Mouse (Mus musculus): ENCODE results near the gene Nol8. TPM values are rescaled to one million over a fixed set of nuclear protein-coding genes. Genes with fewer than 3 reads are reported as not detected.

The Nol8 gene
- polyA plus RNA-seq, 1 experiment, result 3.5 TPM

DNA sequence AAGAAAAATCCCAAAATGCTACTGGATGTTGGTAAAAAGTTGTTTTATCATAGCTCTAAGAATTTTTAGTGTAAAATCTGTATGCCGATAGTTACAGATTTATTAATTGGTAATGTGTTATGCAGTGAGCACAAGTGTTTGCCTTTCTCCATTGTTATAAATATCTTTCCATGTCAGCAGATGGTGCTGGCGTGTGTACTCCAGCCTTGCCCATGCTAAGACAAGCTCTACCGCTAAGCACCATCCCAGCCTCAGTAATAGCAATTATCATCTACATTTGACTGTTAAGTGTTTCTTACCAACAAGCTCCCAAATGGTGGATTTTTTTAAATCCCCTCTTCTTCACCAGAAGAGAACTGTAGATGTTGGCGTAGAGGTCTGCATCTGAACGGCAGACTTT is 38.2 kb downstream of the Nol8 start:
- Histone ChIP-seq H3ac (ENCODE audit: control insufficient read depth, insufficient read length, low read depth) (no peak overlapping the region), H3K4me3 (ENCODE audit: insufficient read depth, poor library complexity, severe bottlenecking) (no peak overlapping the region), H3K27me3 (ENCODE audit: control insufficient read depth, insufficient read depth, insufficient read length) (no peaks in the 10 kb centered on the region), H3K36me3 (ENCODE audit: control insufficient read depth, insufficient read depth) (peaks cover 70% of the 10 kb centered on the region), H3K79me3 (ENCODE audit: low read depth) (peaks cover 20% of the 10 kb centered on the region), H3K79me2 (ENCODE audit: control insufficient read depth, insufficient read depth) (peaks cover 27% of the 10 kb centered on the region)
- TF ChIP-seq USF1 (IDR thresholded peaks at IDR 0.05; ENCODE audit: low read depth) (no peak), MAX (IDR thresholded peaks at IDR 0.05) (no peak), MYOD1 (IDR thresholded peaks at IDR 0.05; ENCODE audit: control insufficient read depth, insufficient read length, low read depth) (no peak), FOSL1 (IDR thresholded peaks at IDR 0.05; ENCODE audit: insufficient read depth, low read length, poor library complexity, severe bottlenecking) (no peak), MYOG (IDR thresholded peaks at IDR 0.05; ENCODE audit: control insufficient read depth, extremely low read depth, insufficient read length) (no peak), CEBPB (IDR thresholded peaks at IDR 0.05; ENCODE audit: low read depth) (no peak), CTCF (IDR thresholded peaks at IDR 0.05; ENCODE audit: control insufficient read depth, insufficient read depth, insufficient read length) (no peak)

DNA sequence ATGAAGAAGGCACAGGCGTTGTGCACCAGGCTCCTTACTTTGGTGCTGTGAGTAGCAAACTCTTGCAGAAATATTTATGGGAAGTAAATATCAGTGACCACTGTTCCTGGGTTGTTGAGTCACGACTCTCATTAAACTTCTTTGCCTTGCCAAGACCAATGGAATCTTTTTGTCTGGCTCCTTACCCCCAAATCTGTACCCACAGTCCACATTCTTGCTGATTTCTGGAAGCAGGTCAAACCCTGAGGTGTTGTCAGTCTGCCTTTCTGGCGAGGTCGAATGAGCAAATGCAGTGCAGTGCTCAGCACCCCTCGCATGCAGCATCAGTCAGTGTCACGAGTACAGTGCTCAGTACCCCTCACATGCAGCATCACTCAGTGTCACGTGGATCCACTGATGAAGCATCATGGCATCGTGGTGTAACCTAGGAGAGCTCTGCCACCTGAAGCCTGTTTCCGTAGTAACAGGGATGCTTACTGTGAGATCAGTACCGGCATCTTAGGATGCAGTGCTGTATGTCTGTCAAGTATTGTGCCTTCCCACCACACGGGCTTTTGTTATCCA is 50.4 kb downstream of the Nol8 start:
- H3K36me3 ChIP-seq (ENCODE audit: control insufficient read depth, insufficient read depth), result peaks cover 74% of the 10 kb centered on the region
- no peak overlapping the region for H3ac ChIP-seq (ENCODE audit: control insufficient read depth, insufficient read length, low read depth)

GRCm38 (mm10) chr13:49706032-49706690 is 53.3 kb downstream of the Nol8 start:
- Histone ChIP-seq H3K4me3 (ENCODE audit: insufficient read depth, poor library complexity, severe bottlenecking) (no peak overlapping the region), H3K79me2 (ENCODE audit: control insufficient read depth, insufficient read depth) (peaks cover 13% of the 10 kb centered on the region), H3K27me3 (ENCODE audit: control insufficient read depth, insufficient read depth, insufficient read length) (no peaks in the 10 kb centered on the region), H3ac (ENCODE audit: control insufficient read depth, insufficient read length, low read depth) (no peak overlapping the region), H3K79me3 (ENCODE audit: low read depth) (no peaks in the 10 kb centered on the region), H3K36me3 (ENCODE audit: control insufficient read depth, insufficient read depth) (peaks cover 97% of the 10 kb centered on the region)
- no peak for TF ChIP-seq MYOG (IDR thresholded peaks at IDR 0.05; ENCODE audit: control insufficient read depth, extremely low read depth, insufficient read length)
- TF ChIP-seq MAX (IDR thresholded peaks at IDR 0.05), result no peak
- TF ChIP-seq FOSL1 (IDR thresholded peaks at IDR 0.05; ENCODE audit: insufficient read depth, low read length, poor library complexity, severe bottlenecking), result no peak
- TF ChIP-seq CTCF (IDR thresholded peaks at IDR 0.05; ENCODE audit: control insufficient read depth, insufficient read depth, insufficient read length), result no peak
- TF ChIP-seq MYOD1 (IDR thresholded peaks at IDR 0.05; ENCODE audit: control insufficient read depth, insufficient read length, low read depth), result no peak
- no peak for TF ChIP-seq USF1 (IDR thresholded peaks at IDR 0.05; ENCODE audit: low read depth)
- TF ChIP-seq CEBPB (IDR thresholded peaks at IDR 0.05; ENCODE audit: low read depth), result no peak

More for the DNA sequence above, 50.4 kb downstream of the Nol8 start:
- TF ChIP-seq CEBPB (IDR thresholded peaks at IDR 0.05; ENCODE audit: low read depth), result no peak
- no peak for TF ChIP-seq MAX (IDR thresholded peaks at IDR 0.05)
- Histone ChIP-seq H3K79me2 (ENCODE audit: control insufficient read depth, insufficient read depth) (peaks cover 25% of the 10 kb centered on the region), H3K27me3 (ENCODE audit: control insufficient read depth, insufficient read depth, insufficient read length) (no peaks in the 10 kb centered on the region), H3K79me3 (ENCODE audit: low read depth) (peaks cover 4% of the 10 kb centered on the region), H3K4me3 (ENCODE audit: insufficient read depth, poor library complexity, severe bottlenecking) (no peak overlapping the region)

GRCm38 (mm10) chr13:49708311-49708710 is 55.4 kb downstream of the Nol8 start:
- Histone ChIP-seq H3K79me3 (ENCODE audit: low read depth) (no peaks in the 10 kb centered on the region), H3K4me3 (ENCODE audit: insufficient read depth, poor library complexity, severe bottlenecking) (no peak overlapping the region), H3K79me2 (ENCODE audit: control insufficient read depth, insufficient read depth) (no peaks in the 10 kb centered on the region), H3ac (ENCODE audit: control insufficient read depth, insufficient read length, low read depth) (no peak overlapping the region), H3K27me3 (ENCODE audit: control insufficient read depth, insufficient read depth, insufficient read length) (no peaks in the 10 kb centered on the region), H3K36me3 (ENCODE audit: control insufficient read depth, insufficient read depth) (peaks cover 98% of the 10 kb centered on the region)
- no peak for TF ChIP-seq USF1 (IDR thresholded peaks at IDR 0.05; ENCODE audit: low read depth)
- TF ChIP-seq CEBPB (IDR thresholded peaks at IDR 0.05; ENCODE audit: low read depth), result no peak
- TF ChIP-seq FOSL1 (IDR thresholded peaks at IDR 0.05; ENCODE audit: insufficient read depth, low read length, poor library complexity, severe bottlenecking), result no peak
- no peak for TF ChIP-seq MAX (IDR thresholded peaks at IDR 0.05)
- TF ChIP-seq CTCF (IDR thresholded peaks at IDR 0.05; ENCODE audit: control insufficient read depth, insufficient read depth, insufficient read length), result no peak
- no peak for TF ChIP-seq MYOG (IDR thresholded peaks at IDR 0.05; ENCODE audit: control insufficient read depth, extremely low read depth, insufficient read length)
- TF ChIP-seq MYOD1 (IDR thresholded peaks at IDR 0.05; ENCODE audit: control insufficient read depth, insufficient read length, low read depth), result no peak

- no peak overlapping the region for H3K4me3 ChIP-seq (ENCODE audit: insufficient read depth, poor library complexity, severe bottlenecking)
- H3K79me2 ChIP-seq (ENCODE audit: control insufficient read depth, insufficient read depth), result no peaks in the 10 kb centered on the region
- TF ChIP-seq CTCF (IDR thresholded peaks at IDR 0.05; ENCODE audit: control insufficient read depth, insufficient read depth, insufficient read length) (no peak), MYOD1 (IDR thresholded peaks at IDR 0.05; ENCODE audit: control insufficient read depth, insufficient read length, low read depth) (no peak), USF1 (IDR thresholded peaks at IDR 0.05; ENCODE audit: low read depth) (no peak), FOSL1 (IDR thresholded peaks at IDR 0.05; ENCODE audit: insufficient read depth, low read length, poor library complexity, severe bottlenecking) (no peak), MAX (IDR thresholded peaks at IDR 0.05) (no peak), CEBPB (IDR thresholded peaks at IDR 0.05; ENCODE audit: low read depth) (no peak), MYOG (IDR thresholded peaks at IDR 0.05; ENCODE audit: control insufficient read depth, extremely low read depth, insufficient read length) (no peak)
- no peak overlapping the region for H3ac ChIP-seq (ENCODE audit: control insufficient read depth, insufficient read length, low read depth)
- H3K36me3 ChIP-seq (ENCODE audit: control insufficient read depth, insufficient read depth), result peaks cover 95% of the 10 kb centered on the region
- H3K79me3 ChIP-seq (ENCODE audit: low read depth), result no peaks in the 10 kb centered on the region
- no peaks in the 10 kb centered on the region for H3K27me3 ChIP-seq (ENCODE audit: control insufficient read depth, insufficient read depth, insufficient read length)
Observed at GRCm38 (mm10) chr13:49712047-49712721, 59.3 kb downstream of the Nol8 start.

All from C2C12 (cell line).